ENCODE assay signal across 17 mouse cellular contexts in the genomic region with DNA sequence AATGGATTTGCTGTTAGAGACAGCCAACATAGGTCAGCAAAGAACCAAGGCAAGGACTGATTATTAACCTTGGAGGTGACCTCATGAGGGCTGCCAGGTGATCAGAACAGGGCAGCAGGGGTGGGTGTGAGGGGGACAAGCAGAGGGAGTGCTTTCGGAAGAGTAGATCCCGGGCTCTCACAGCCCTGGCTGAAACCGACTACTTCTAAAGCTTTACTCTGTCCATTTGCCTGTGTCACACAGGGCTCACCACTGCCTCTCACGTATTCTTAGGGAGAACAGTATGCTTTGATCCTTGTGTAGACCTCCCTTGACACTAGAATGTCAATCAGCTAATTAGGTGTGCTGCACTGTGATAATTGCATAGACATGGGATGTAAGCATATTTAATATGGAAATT.
DNase-seq lines count a peak whose midpoint lies in the region; ATAC-seq and TF ChIP-seq lines count a peak whose summit lies in the region.
"Had no signal": no experiment of that assay in that cellular context is flagged by ENCODE, and none has a peak within 500 bp of the region (broad histone marks: within the 10 kb centered on the region; RNA-seq: fewer than 3 reads in every experiment).

No protein-coding gene starts in this region.

- TF ChIP-seq CTCF in midbrain, postnatal 0 days (IDR thresholded peaks at IDR 0.05) = no peak

- H3K9me3 ChIP-seq in midbrain, embryonic 11.5 days (ENCODE audit: control insufficient read depth, low read length) = no peaks in the 10 kb centered on the region
- no peaks in the 10 kb centered on the region for H3K9me3 ChIP-seq in midbrain, postnatal 0 days (ENCODE audit: low read length)
- no peaks in the 10 kb centered on the region for H3K9me3 ChIP-seq in midbrain, embryonic 15.5 days
- H3K9me3 ChIP-seq in midbrain, embryonic 16.5 days (replicated peaks; ENCODE audit: control insufficient read depth, low read length, poor library complexity, severe bottlenecking) = no peaks in the 10 kb centered on the region
- H3K9me3 ChIP-seq: embryonic facial prominence, embryonic 13.5 days; heart, embryonic 13.5 days had no signal

- WGBS in midbrain, embryonic 11.5 days = 78% methylated on average over 4 of the region's 4 CpGs
- 60% methylated on average over 4 of the region's 4 CpGs for WGBS in midbrain, postnatal 0 days
- WGBS in midbrain, embryonic 15.5 days = 60% methylated on average over 4 of the region's 4 CpGs
- 71% methylated on average over 4 of the region's 4 CpGs for WGBS in midbrain, embryonic 16.5 days

- ATAC-seq in midbrain, embryonic 11.5 days (ENCODE audit: low FRiP score) = 0 out of 2 replicates have a peak, but pooled peaks have one; percentile 30
- ATAC-seq in midbrain, postnatal 0 days (ENCODE audit: low FRiP score) = no peak; the same call in 1 of the 2 replicates
- ATAC-seq in midbrain, embryonic 15.5 days (replicated peaks) = peak; percentile 50; the same call in 1 of the 2 replicates
- ATAC-seq in midbrain, embryonic 16.5 days = peak; percentile 58
- ATAC-seq: forebrain, embryonic 14.5 days had no signal

- no peaks in the 10 kb centered on the region for H3K27me3 ChIP-seq in midbrain, embryonic 11.5 days (ENCODE audit: control insufficient read depth, insufficient read depth, low read length)
- no peaks in the 10 kb centered on the region for H3K27me3 ChIP-seq in midbrain, postnatal 0 days (ENCODE audit: insufficient read depth, low read length)
- H3K27me3 ChIP-seq in midbrain, embryonic 15.5 days (replicated peaks) = no peaks in the 10 kb centered on the region
- no peaks in the 10 kb centered on the region for H3K27me3 ChIP-seq in midbrain, embryonic 16.5 days (ENCODE audit: control insufficient read depth, insufficient read depth, low read depth, low read length)
- H3K27me3 ChIP-seq: embryonic facial prominence, embryonic 13.5 days; heart, embryonic 13.5 days had no signal

- no peaks in the 10 kb centered on the region for H3K4me1 ChIP-seq in midbrain, embryonic 11.5 days (ENCODE audit: control insufficient read depth, insufficient read depth, low read length)
- H3K4me1 ChIP-seq in midbrain, postnatal 0 days (ENCODE audit: insufficient read depth, low read length) = no peaks in the 10 kb centered on the region
- H3K4me1 ChIP-seq in midbrain, embryonic 15.5 days = no peaks in the 10 kb centered on the region
- H3K4me1 ChIP-seq in midbrain, embryonic 16.5 days (ENCODE audit: control insufficient read depth, insufficient read depth, low read length) = 0 out of 2 replicates have a peak, but pooled peaks cover under 1% of the 10 kb centered on the region
- H3K4me1 ChIP-seq: embryonic facial prominence, embryonic 13.5 days had no signal

- H3K4me3 ChIP-seq in midbrain, embryonic 11.5 days (ENCODE audit: low read depth, low read length) = no peak overlapping the region
- no peak overlapping the region for H3K4me3 ChIP-seq in midbrain, postnatal 0 days (ENCODE audit: low read depth, low read length)
- H3K4me3 ChIP-seq in midbrain, embryonic 15.5 days = no peak overlapping the region
- H3K4me3 ChIP-seq in midbrain, embryonic 16.5 days (ENCODE audit: low read depth, low read length) = no peak overlapping the region
- H3K4me3 ChIP-seq: embryonic facial prominence, embryonic 13.5 days; gastrocnemius, adult 2 months; heart, embryonic 13.5 days had no signal

- peak; percentile 21 for DNase-seq in kidney, adult 11 months
- DNase-seq in kidney, postnatal 14 days = no peak
- no peak for DNase-seq in midbrain, embryonic 11.5 days (ENCODE audit: low spot score, missing footprints)
- DNase-seq in midbrain, postnatal 0 days (ENCODE audit: low spot score) = no peak
- DNase-seq: adrenal gland, adult 2 months; adrenal gland, postnatal 25 days; cerebellum, adult 18-20 months; cerebellum, adult 9-11 months; cerebellum, postnatal 36 days; gastrocnemius, adult 2 months; gastrocnemius, postnatal 25 days; heart, postnatal 36 days had no signal

- H3K4me2 ChIP-seq in midbrain, embryonic 11.5 days = no peak overlapping the region
- H3K4me2 ChIP-seq in midbrain, postnatal 0 days (ENCODE audit: low read depth, low read length, poor library complexity, severe bottlenecking) = no peak overlapping the region
- H3K4me2 ChIP-seq in midbrain, embryonic 15.5 days = no peak overlapping the region
- no peak overlapping the region for H3K4me2 ChIP-seq in midbrain, embryonic 16.5 days (ENCODE audit: low read length)
- H3K4me2 ChIP-seq: embryonic facial prominence, embryonic 13.5 days; heart, embryonic 13.5 days had no signal

- H3K9ac ChIP-seq in midbrain, embryonic 11.5 days (ENCODE audit: low read length) = no peak overlapping the region
- H3K9ac ChIP-seq in midbrain, postnatal 0 days (replicated peaks; ENCODE audit: low read length, poor library complexity, severe bottlenecking) = no peak overlapping the region
- H3K9ac ChIP-seq in midbrain, embryonic 15.5 days = no peak overlapping the region
- H3K9ac ChIP-seq in midbrain, embryonic 16.5 days (ENCODE audit: low read depth, low read length) = no peak overlapping the region
- H3K9ac ChIP-seq: embryonic facial prominence, embryonic 13.5 days; heart, embryonic 13.5 days had no signal

- H3K27ac ChIP-seq in midbrain, embryonic 11.5 days (ENCODE audit: low read depth, low read length) = no peak overlapping the region
- no peak overlapping the region for H3K27ac ChIP-seq in midbrain, postnatal 0 days (ENCODE audit: low read depth, low read length)
- no peak overlapping the region for H3K27ac ChIP-seq in midbrain, embryonic 15.5 days
- no peak overlapping the region for H3K27ac ChIP-seq in midbrain, embryonic 16.5 days (ENCODE audit: low read length)
- H3K27ac ChIP-seq: embryonic facial prominence, embryonic 13.5 days; gastrocnemius, adult 2 months; heart, embryonic 13.5 days had no signal

- H3K36me3 ChIP-seq in midbrain, embryonic 11.5 days (ENCODE audit: control insufficient read depth, insufficient read depth, low read length) = no peaks in the 10 kb centered on the region
- no peaks in the 10 kb centered on the region for H3K36me3 ChIP-seq in midbrain, postnatal 0 days (ENCODE audit: insufficient read depth, low read length)
- no peaks in the 10 kb centered on the region for H3K36me3 ChIP-seq in midbrain, embryonic 15.5 days (replicated peaks)
- H3K36me3 ChIP-seq in midbrain, embryonic 16.5 days (ENCODE audit: control insufficient read depth, insufficient read depth, low read length) = no peaks in the 10 kb centered on the region
- H3K36me3 ChIP-seq: embryonic facial prominence, embryonic 13.5 days had no signal
